Mouse (Mus musculus) testis, adult 2 months (tissue): ENCODE results near the gene Immp2l. TPM values are rescaled to one million over a fixed set of nuclear protein-coding genes. Genes with fewer than 3 reads are reported as not detected.

ENCODE experiments used
- H3K27ac ChIP-seq: fragments of 200-500 bp; 2 replicates; pipeline ENCODE4 v1.5.1; 2012; ENCODE audit warnings: low read depth, low read length; ENCODE audit not compliant: control insufficient read depth, insufficient read depth
- H3K27me3 ChIP-seq: fragments of 200-500 bp; 2 replicates; pipeline ENCODE4 v1.6.1; 2012; ENCODE audit warnings: mild to moderate bottlenecking, low read length, moderate library complexity; ENCODE audit not compliant: control insufficient read depth, insufficient read depth
- H3K36me3 ChIP-seq: fragments of 200-500 bp; 2 replicates; pipeline ENCODE4 v1.6.1; 2012; ENCODE audit warnings: mild to moderate bottlenecking, low read length; ENCODE audit not compliant: control insufficient read depth, insufficient read depth
- H3K4me1 ChIP-seq: fragments of 200-500 bp; 2 replicates; pipeline ENCODE4 v1.6.1; 2012; ENCODE audit warnings: low read length; ENCODE audit not compliant: control insufficient read depth, insufficient read depth
- H3K4me3 ChIP-seq: fragments of 200-500 bp; 2 replicates; pipeline ENCODE4 v1.5.1; 2012; ENCODE audit warnings: low read depth, mild to moderate bottlenecking, low read length, moderate library complexity, mixed read lengths; ENCODE audit not compliant: control insufficient read depth
- CTCF ChIP-seq: fragments of 200-500 bp; IDR thresholded peaks from 2 replicates; pipeline ENCODE4 v1.5.1; 2012; ENCODE audit warnings: low read depth, mild to moderate bottlenecking, inconsistent platforms, low read length, moderate library complexity; ENCODE audit not compliant: control insufficient read depth, insufficient read depth, insufficient replicate concordance
- POLR2A ChIP-seq: fragments of 200-500 bp; IDR thresholded peaks from 2 replicates; pipeline ENCODE4 v1.6.1; 2012; ENCODE audit warnings: low read depth, mild to moderate bottlenecking, inconsistent platforms, low read length, moderate library complexity; ENCODE audit not compliant: control insufficient read depth
- polyA plus RNA-seq: library from polyadenylated mRNA; depleted of rRNA; stranded (reverse); fragments of >200 nt; gene quantifications from 2 replicates; pipeline ENCODE4 v1.2.3, GENCODE M21; 2012

Gene Immp2l
- polyA plus RNA-seq, 1 experiment = 45.4 TPM

DNA sequence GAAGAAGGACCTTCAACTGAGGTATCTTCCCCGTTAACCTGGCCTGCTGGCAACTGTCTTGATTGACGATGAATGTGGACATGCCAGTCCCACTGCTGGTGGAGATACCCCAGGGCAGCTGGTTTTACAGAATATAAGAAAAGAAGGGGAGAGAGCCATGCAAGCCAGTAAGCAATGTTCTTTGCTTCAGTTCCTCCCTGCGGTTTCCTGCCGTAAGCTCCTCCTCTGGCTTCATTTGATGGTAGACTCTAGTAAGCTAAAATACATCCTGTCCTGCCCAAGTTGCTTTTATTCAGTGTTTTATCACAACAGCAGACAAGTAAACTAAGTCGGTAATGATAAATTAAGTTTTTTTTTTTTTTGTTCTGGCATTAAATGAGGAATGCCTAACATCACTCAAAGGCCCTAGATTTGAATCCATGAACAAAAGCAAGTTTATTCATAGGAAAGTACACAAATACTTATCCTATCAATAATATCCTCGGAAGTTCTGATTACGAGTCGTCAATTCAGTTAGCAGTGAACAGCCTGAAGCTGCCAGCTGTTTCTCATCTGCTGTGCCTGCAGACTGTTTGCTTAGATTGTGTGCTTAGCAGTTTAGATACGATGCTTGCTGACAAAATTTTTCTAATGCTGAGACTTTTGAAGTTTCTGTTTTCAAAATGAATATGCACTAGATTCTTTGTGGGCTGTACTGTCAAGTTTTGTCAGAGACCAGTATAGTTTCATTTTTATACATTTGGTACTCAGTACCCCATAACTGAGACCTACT lies 476.3 kb downstream of the Immp2l start:
- H3K27ac ChIP-seq = no peak overlapping the region

DNA sequence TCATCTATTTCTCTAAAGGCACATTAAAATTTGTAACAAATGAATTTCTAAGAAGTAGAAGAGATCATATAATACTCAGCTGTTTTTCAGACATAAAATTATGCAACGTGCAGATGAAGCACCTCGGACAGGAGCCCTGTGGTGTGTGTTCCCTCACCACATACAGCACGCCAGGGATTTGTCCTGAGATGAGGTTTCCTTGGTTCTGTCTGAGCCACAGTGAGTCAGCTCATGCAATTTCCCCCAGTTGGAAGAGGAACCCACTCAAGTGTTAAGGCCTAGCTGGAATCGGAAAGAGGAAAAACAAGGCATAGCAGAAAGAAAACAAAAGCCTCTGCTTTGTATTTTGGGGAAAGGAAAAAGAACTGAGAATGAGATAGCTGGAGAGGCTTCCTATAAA lies 484.7 kb downstream of the Immp2l start:
- no peaks in the 10 kb centered on the region for H3K36me3 ChIP-seq
- H3K4me3 ChIP-seq = no peak overlapping the region
- no peaks in the 10 kb centered on the region for H3K4me1 ChIP-seq
- no peaks in the 10 kb centered on the region for H3K27me3 ChIP-seq
- no peak overlapping the region for H3K27ac ChIP-seq
- TF ChIP-seq CTCF (no peak), POLR2A (no peak)

More for the DNA sequence above, 476.3 kb downstream of the Immp2l start:
- no peaks in the 10 kb centered on the region for H3K4me1 ChIP-seq
- H3K36me3 ChIP-seq = no peaks in the 10 kb centered on the region
- no peak overlapping the region for H3K4me3 ChIP-seq
- H3K27me3 ChIP-seq = no peaks in the 10 kb centered on the region
- TF ChIP-seq POLR2A = no peak
- no peak for TF ChIP-seq CTCF

DNA sequence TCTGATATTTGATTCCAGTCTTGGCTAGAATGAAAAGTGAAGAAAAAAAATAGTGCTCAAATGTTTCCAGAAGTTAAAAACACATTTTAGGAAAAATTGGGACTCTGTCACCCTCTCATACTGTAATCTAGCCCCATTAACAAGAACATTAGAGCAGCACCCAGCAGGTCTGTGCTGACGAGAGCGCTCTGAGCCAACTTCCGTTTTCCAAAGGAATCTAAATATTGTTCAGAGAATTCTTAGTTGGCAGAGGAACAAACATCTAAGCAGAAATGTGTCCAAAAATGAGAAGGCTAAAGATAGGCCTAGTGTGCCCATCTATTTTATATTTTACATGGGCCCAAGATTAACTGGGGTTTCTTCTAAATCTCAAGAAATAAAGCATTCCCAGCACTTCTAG lies 486.7 kb downstream of the Immp2l start:
- TF ChIP-seq CTCF = no peak
- no peak for TF ChIP-seq POLR2A
- Histone ChIP-seq H3K4me3 (no peak overlapping the region), H3K36me3 (no peaks in the 10 kb centered on the region), H3K27me3 (no peaks in the 10 kb centered on the region), H3K4me1 (no peaks in the 10 kb centered on the region), H3K27ac (no peak overlapping the region)

DNA sequence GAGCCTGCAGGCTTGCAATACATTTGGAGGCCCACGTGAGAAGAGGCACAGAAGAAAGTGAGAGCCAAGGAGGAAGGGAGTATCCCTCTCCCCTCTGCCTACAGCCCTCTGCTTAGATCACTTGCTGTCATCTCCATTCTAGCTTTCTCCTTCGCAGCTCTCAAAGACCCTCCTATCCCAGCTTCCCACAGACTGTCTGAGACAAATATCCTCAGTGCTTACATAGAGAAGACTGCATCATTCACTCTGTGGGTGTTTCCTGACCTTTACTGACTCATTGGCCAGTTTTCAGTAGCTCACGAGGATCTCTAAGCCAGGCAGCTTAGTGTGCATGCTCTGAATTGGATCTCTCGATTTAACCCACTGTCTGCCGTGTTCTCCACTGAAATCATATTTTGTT lies 495.0 kb downstream of the Immp2l start:
- Histone ChIP-seq H3K27me3 (no peaks in the 10 kb centered on the region), H3K4me3 (no peak overlapping the region), H3K27ac (no peak overlapping the region), H3K36me3 (no peaks in the 10 kb centered on the region), H3K4me1 (no peaks in the 10 kb centered on the region)
- no peak for TF ChIP-seq CTCF
- no peak for TF ChIP-seq POLR2A

DNA sequence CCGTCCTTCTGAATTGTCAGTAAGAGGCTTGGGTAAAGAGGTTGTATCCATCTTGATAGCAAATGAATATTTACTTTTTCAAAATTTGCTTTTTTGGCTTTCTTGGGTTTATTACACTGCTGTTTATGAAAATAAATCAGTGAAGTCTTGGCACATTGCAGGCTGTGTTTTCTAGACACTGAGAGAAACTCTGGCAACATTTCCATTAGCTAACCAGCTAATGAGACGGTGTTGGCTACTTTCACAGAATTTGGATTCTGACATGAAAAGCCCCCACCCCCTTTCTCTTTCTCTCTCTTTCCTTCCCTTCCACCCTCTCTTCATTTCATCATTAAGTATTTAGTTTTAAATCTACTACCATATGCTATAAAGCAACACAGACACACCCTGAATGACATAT lies 496.4 kb downstream of the Immp2l start:
- H3K4me1 ChIP-seq = no peaks in the 10 kb centered on the region
- no peaks in the 10 kb centered on the region for H3K27me3 ChIP-seq
- no peak overlapping the region for H3K4me3 ChIP-seq
- no peaks in the 10 kb centered on the region for H3K36me3 ChIP-seq
- TF ChIP-seq POLR2A (no peak), CTCF (no peak)
- H3K27ac ChIP-seq = no peak overlapping the region

DNA sequence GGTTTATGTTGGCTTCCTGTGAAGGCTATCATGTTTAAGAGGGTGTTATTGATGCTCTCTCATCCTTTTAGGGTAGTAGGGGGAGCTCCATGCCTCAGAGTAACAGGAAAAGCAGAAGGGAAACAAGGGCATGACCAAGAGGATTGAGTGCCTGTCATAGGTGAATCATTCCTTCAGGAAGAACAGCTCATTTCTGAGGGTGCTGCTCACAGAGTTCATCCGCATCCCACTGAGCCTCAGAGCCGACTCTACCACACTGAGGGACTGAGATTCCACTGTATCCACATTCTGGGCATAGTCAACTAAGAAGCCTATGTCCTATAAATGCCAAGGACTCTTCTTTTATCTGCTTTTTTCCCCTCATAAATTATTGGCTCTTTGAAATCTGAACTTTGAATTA lies 497.8 kb downstream of the Immp2l start:
- Histone ChIP-seq H3K4me1 (no peaks in the 10 kb centered on the region), H3K27ac (no peak overlapping the region), H3K4me3 (no peak overlapping the region), H3K27me3 (no peaks in the 10 kb centered on the region), H3K36me3 (no peaks in the 10 kb centered on the region)
- TF ChIP-seq POLR2A = no peak

DNA sequence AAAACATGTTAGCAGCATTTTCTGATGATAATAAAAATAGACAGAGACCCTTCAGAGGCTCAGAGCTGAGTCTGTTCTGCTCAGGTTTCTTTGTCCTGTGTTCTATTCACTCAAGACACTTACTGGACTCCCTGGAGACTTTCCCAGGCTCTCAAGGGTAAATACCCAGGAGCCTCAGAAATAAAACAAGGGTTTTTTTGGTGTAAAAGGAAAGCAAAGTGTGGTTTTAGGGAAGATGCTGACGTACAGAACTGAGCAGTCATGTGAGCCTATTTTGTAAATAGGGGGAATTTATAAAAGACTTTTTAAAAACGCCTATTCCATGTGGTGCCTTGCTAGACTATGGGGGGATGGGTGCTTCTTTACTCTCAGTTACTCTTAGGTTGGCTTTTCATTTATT lies 502.8 kb downstream of the Immp2l start:
- Histone ChIP-seq H3K4me3 (no peak overlapping the region), H3K4me1 (no peaks in the 10 kb centered on the region), H3K27me3 (no peaks in the 10 kb centered on the region), H3K36me3 (no peaks in the 10 kb centered on the region), H3K27ac (no peak overlapping the region)
- TF ChIP-seq POLR2A (no peak), CTCF (no peak)
